ENCODE assay signal across 37 mouse cellular contexts in the genomic region with DNA sequence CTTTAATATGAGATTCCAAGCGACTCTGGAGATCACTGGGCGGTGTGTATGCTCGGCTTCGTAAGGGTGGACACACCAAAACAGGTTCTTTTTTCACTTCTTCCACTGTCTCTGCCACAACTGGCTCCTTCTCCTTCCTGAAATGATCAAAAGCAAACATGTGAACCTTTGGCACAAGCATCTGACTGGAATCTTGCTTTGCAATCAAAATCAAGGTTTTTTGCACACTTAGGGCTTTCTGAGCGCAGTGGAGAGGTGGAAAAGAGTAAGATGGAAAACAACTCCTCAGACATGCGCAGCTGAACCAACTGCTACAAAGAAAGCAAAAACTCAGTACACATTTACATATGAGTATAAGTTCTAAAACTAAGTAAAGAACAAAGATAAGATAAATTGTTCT. TPM values are rescaled to one million over a fixed set of nuclear protein-coding genes. Genes with fewer than 3 reads are reported as not detected.
"Had no signal": no experiment of that assay in that cellular context is flagged by ENCODE, and none has a peak within 500 bp of the region (broad histone marks: within the 10 kb centered on the region; RNA-seq: fewer than 3 reads in every experiment).

No protein-coding gene starts in this region.

- H3K27me3 ChIP-seq: limb, embryonic 12.5 days; limb, embryonic 13.5 days; limb, embryonic 15.5 days; liver, embryonic 12.5 days; liver, embryonic 13.5 days; liver, embryonic 15.5 days; lung, embryonic 15.5 days; megakaryocyte, embryonic 14.5 days; midbrain, embryonic 12.5 days; midbrain, embryonic 13.5 days; midbrain, embryonic 15.5 days; neural tube, embryonic 12.5 days; neural tube, embryonic 13.5 days had no signal

- H3K9me3 ChIP-seq: limb, embryonic 10.5 days; limb, embryonic 13.5 days; limb, embryonic 15.5 days; liver, embryonic 12.5 days; liver, embryonic 13.5 days; liver, embryonic 15.5 days; lung, embryonic 15.5 days; megakaryocyte, embryonic 14.5 days; midbrain, embryonic 10.5 days; midbrain, embryonic 12.5 days; midbrain, embryonic 13.5 days; midbrain, embryonic 15.5 days; neural tube, embryonic 12.5 days; neural tube, embryonic 13.5 days had no signal

- H3K27ac ChIP-seq: limb, embryonic 10.5 days; limb, embryonic 12.5 days; limb, embryonic 13.5 days; limb, embryonic 15.5 days; liver, embryonic 12.5 days; liver, embryonic 13.5 days; liver, embryonic 14.5 days; liver, embryonic 15.5 days; lung, embryonic 15.5 days; macrophage; midbrain, embryonic 10.5 days; midbrain, embryonic 12.5 days; midbrain, embryonic 13.5 days; midbrain, embryonic 15.5 days; neural tube, embryonic 12.5 days; neural tube, embryonic 13.5 days had no signal

- ATAC-seq: liver, embryonic 12.5 days; liver, postnatal 0 days; lung, postnatal 0 days; midbrain, embryonic 13.5 days; midbrain, embryonic 15.5 days; midbrain, embryonic 16.5 days had no signal

- H3K4me3 ChIP-seq: limb, embryonic 10.5 days; limb, embryonic 12.5 days; limb, embryonic 13.5 days; limb, embryonic 15.5 days; liver, embryonic 12.5 days; liver, embryonic 13.5 days; liver, embryonic 15.5 days; lung, embryonic 15.5 days; megakaryocyte, embryonic 14.5 days; midbrain, embryonic 10.5 days; midbrain, embryonic 12.5 days; midbrain, embryonic 13.5 days; midbrain, embryonic 15.5 days; myocyte; neural tube, embryonic 12.5 days; neural tube, embryonic 13.5 days had no signal

- DNase-seq: left cerebral cortex, postnatal 4 days; liver; liver, embryonic 13.5 days; liver, postnatal 0 days; lung, adult 18-20 months; lung, adult 2 months; lung, embryonic 14.5 days; lung, postnatal 10 days; lung, postnatal 14 days; lung, postnatal 36 days; lung, postnatal 4 days; midbrain, embryonic 14.5 days had no signal

- H3K9ac ChIP-seq: limb, embryonic 12.5 days; limb, embryonic 13.5 days; limb, embryonic 15.5 days; liver, embryonic 12.5 days; liver, embryonic 13.5 days; liver, embryonic 14.5 days; liver, embryonic 15.5 days; liver, postnatal 0 days; lung, embryonic 14.5 days; lung, embryonic 15.5 days; midbrain, embryonic 12.5 days; midbrain, embryonic 13.5 days; midbrain, embryonic 15.5 days; neural tube, embryonic 12.5 days; neural tube, embryonic 13.5 days had no signal

- H3K4me2 ChIP-seq: limb, embryonic 12.5 days; limb, embryonic 13.5 days; limb, embryonic 15.5 days; liver, embryonic 11.5 days; liver, embryonic 12.5 days; liver, embryonic 13.5 days; liver, embryonic 15.5 days; lung, embryonic 14.5 days; lung, embryonic 15.5 days; midbrain, embryonic 11.5 days; midbrain, embryonic 12.5 days; midbrain, embryonic 13.5 days; midbrain, embryonic 15.5 days; neural tube, embryonic 12.5 days; neural tube, embryonic 13.5 days had no signal

RNA-seq across cellular contexts. Expression of gene Baat, which starts 8.1 kb away (rescaled TPM):
- polyA plus RNA-seq: limb, embryonic 12.5 days; limb, embryonic 15.5 days; lung, adult 2 months; lung, embryonic 14.5 days; lung, embryonic 15.5 days; lung, embryonic 16.5 days; lung, postnatal 0 days; macrophage; midbrain, embryonic 13.5 days; midbrain, embryonic 15.5 days; midbrain, postnatal 0 days; myocyte; neural tube, embryonic 13.5 days had no signal

RNA-seq across cellular contexts. Expression of gene Aldob, which starts 34.9 kb away (rescaled TPM):
- polyA plus RNA-seq: limb, embryonic 10.5 days; lung, embryonic 14.5 days; macrophage; midbrain, embryonic 10.5 days; midbrain, embryonic 11.5 days; midbrain, embryonic 12.5 days; midbrain, embryonic 14.5 days; myocyte; neural tube, embryonic 11.5 days; neural tube, embryonic 12.5 days had no signal

RNA-seq across cellular contexts. Expression of gene Acnat1, which starts 40.7 kb away (rescaled TPM):
- polyA plus RNA-seq: limb, embryonic 10.5 days; limb, embryonic 11.5 days; limb, embryonic 12.5 days; limb, embryonic 15.5 days; liver, embryonic 11.5 days; lung, adult 2 months; lung, embryonic 15.5 days; macrophage; midbrain, embryonic 10.5 days; midbrain, embryonic 11.5 days; midbrain, embryonic 12.5 days; midbrain, embryonic 13.5 days; midbrain, embryonic 14.5 days; midbrain, embryonic 15.5 days; midbrain, embryonic 16.5 days; midbrain, postnatal 0 days; myocyte; neural tube, embryonic 11.5 days; neural tube, embryonic 12.5 days; neural tube, embryonic 13.5 days had no signal
